Mouse (Mus musculus) embryo, embryonic 9.5 days (tissue): Measurements from ENCODE around the gene Setx.
A peak's percentile ranks its signal among the peaks of the same experiment; 100 is the strongest.

Experiments used
- DNase-seq: peaks from one replicate; pipeline ENCODE4 v3.0.0-alpha.2; 2017; ENCODE audit errors: extremely low spot score

Setx gene

GRCm38 (mm10) chr2:29135161-29135560 lies 11.2 kb downstream of the Setx start:
- no peak for DNase-seq

GRCm38 (mm10) chr2:29151941-29152340 lies 28.0 kb downstream of the Setx start:
- DNase-seq, result no peak

GRCm38 (mm10) chr2:29168067-29168466 lies 44.1 kb downstream of the Setx start:
- DNase-seq, result no peak

- no peak for DNase-seq
Measured at GRCm38 (mm10) chr2:29174887-29175286, 50.9 kb downstream of the Setx start.

- no peak for DNase-seq
Measured at GRCm38 (mm10) chr2:29179810-29180209, 55.8 kb downstream of the Setx start.

- DNase-seq, result no peak
Measured at GRCm38 (mm10) chr2:29181111-29181510, 57.1 kb downstream of the Setx start.

- DNase-seq, result no peak
Measured at GRCm38 (mm10) chr2:29183266-29183924, 59.4 kb downstream of the Setx start.

- DNase-seq, result no peak
Measured at GRCm38 (mm10) chr2:29186209-29186608, 62.2 kb downstream of the Setx start.

- no peak for DNase-seq
Measured at GRCm38 (mm10) chr2:29190392-29190791, 66.4 kb downstream of the Setx start.

GRCm38 (mm10) chr2:29191216-29192215 lies 67.5 kb downstream of the Setx start:
- DNase-seq, result no peak

GRCm38 (mm10) chr2:29192629-29193278 lies 68.8 kb downstream of the Setx start:
- no peak for DNase-seq

GRCm38 (mm10) chr2:29193819-29194546 lies 70.0 kb downstream of the Setx start:
- DNase-seq, result no peak

- DNase-seq, result peak; percentile 90
Measured at GRCm38 (mm10) chr2:29194547-29195463, 70.8 kb downstream of the Setx start.

- no peak for DNase-seq
Measured at GRCm38 (mm10) chr2:29196844-29197243, 72.9 kb downstream of the Setx start.

- DNase-seq, result no peak
Measured at GRCm38 (mm10) chr2:29198446-29198845, 74.5 kb downstream of the Setx start.

GRCm38 (mm10) chr2:29199909-29200308 lies 75.9 kb downstream of the Setx start:
- peak; percentile 55 for DNase-seq

GRCm38 (mm10) chr2:29201223-29201955 lies 77.4 kb downstream of the Setx start:
- no peak for DNase-seq

- DNase-seq, result no peak
Measured at GRCm38 (mm10) chr2:29206156-29206555, 82.2 kb downstream of the Setx start.

GRCm38 (mm10) chr2:29216286-29217012 lies 92.5 kb downstream of the Setx start:
- DNase-seq, result peak; percentile 48
